Mouse (Mus musculus) kidney, postnatal 14 days (tissue): ENCODE measurements around the gene Slc2a9.
A peak's percentile ranks its signal among the peaks of the same experiment; 100 is the strongest.
"Not testable (repeated sequence)": the region's sequence is repeated elsewhere in the genome, so short reads cannot be mapped to it uniquely, and the experiment has no call there.

Source experiments
- DNase-seq: peaks from one replicate; pipeline ENCODE4 v3.0.0; 2022; ENCODE audit warnings: mixed read lengths

Gene Slc2a9

GRCm38 (mm10) chr5:38499316-38499811 lies 3.6 kb downstream of the Slc2a9 start:
- no peak for DNase-seq

GRCm38 (mm10) chr5:38498479-38498878 lies 4.5 kb downstream of the Slc2a9 start:
- peak; percentile 39 for DNase-seq

GRCm38 (mm10) chr5:38496491-38497057 lies 6.4 kb downstream of the Slc2a9 start:
- peak; percentile 24 for DNase-seq

- no peak for DNase-seq
Observed at GRCm38 (mm10) chr5:38493890-38494289, 9.1 kb downstream of the Slc2a9 start.

- DNase-seq, result no peak
Observed at GRCm38 (mm10) chr5:38491763-38492162, 11.2 kb downstream of the Slc2a9 start.

- no peak for DNase-seq
Observed at GRCm38 (mm10) chr5:38489739-38490138, 13.2 kb downstream of the Slc2a9 start.

GRCm38 (mm10) chr5:38488673-38489615 lies 14.0 kb downstream of the Slc2a9 start:
- peak; percentile 23 for DNase-seq

- no peak for DNase-seq
Observed at GRCm38 (mm10) chr5:38488026-38488425, 14.9 kb downstream of the Slc2a9 start.

GRCm38 (mm10) chr5:38487247-38487646 lies 15.7 kb downstream of the Slc2a9 start:
- DNase-seq, result no peak

- no peak for DNase-seq
Observed at GRCm38 (mm10) chr5:38485946-38486345, 17.0 kb downstream of the Slc2a9 start.

- no peak for DNase-seq
Observed at GRCm38 (mm10) chr5:38483518-38484110, 19.3 kb downstream of the Slc2a9 start.

- no peak for DNase-seq
Observed at GRCm38 (mm10) chr5:38480822-38481707, 21.9 kb downstream of the Slc2a9 start.

GRCm38 (mm10) chr5:38479908-38480725 lies 22.8 kb downstream of the Slc2a9 start:
- peak; percentile 91 for DNase-seq

GRCm38 (mm10) chr5:38479545-38479907 lies 23.4 kb downstream of the Slc2a9 start:
- DNase-seq, result not testable (repeated sequence)

- DNase-seq, result peak; percentile 62
Observed at GRCm38 (mm10) chr5:38479027-38479426, 23.9 kb downstream of the Slc2a9 start.

GRCm38 (mm10) chr5:38477731-38478445 lies 25.1 kb downstream of the Slc2a9 start:
- no peak for DNase-seq

GRCm38 (mm10) chr5:38476861-38477565 lies 25.9 kb downstream of the Slc2a9 start:
- peak; percentile 37 for DNase-seq

GRCm38 (mm10) chr5:38470881-38471280 lies 32.1 kb downstream of the Slc2a9 start:
- DNase-seq, result no peak

GRCm38 (mm10) chr5:38469891-38470578 lies 32.9 kb downstream of the Slc2a9 start:
- peak; percentile 78 for DNase-seq
